Mouse (Mus musculus) monocyte, adult 59 days (primary cell): ENCODE data around the gene Fignl1. TPM values are rescaled to one million over a fixed set of nuclear protein-coding genes. Genes with fewer than 3 reads are reported as not detected.

Source experiments
- total RNA-seq, 2 experiments: library from RNA; stranded (reverse); gene quantifications; one replicate each; pipeline ENCODE4 v1.2.4; 2023

Gene Fignl1
- under 1 TPM; 0.45 to 0.61 TPM for total RNA-seq

GRCm38 (mm10) chr11:11808820-11809403 is at the start of gene Fignl1:
Gene Fignl1, minus strand, starts transcription at chr11:11808962.

Other genes with a start within 250 kb of the Fignl1 start
- not detected for gene 4930512M02Rik, start 181.1 kb downstream of the Fignl1 start, total RNA-seq
- gene Ikzf1, start 124.0 kb downstream of the Fignl1 start, total RNA-seq = 100 to 1,000 TPM; 255 to 264 TPM
- not detected for gene Ddc, start 89.2 kb upstream of the Fignl1 start, total RNA-seq
- under 1 TPM in 1 of 2 experiments, not detected in 1; 0.09 TPM for gene Grb10, start 229.7 kb upstream of the Fignl1 start, total RNA-seq